Mouse (Mus musculus): ENCODE results near the gene Slc23a2. TPM values are rescaled to one million over a fixed set of nuclear protein-coding genes. Genes with fewer than 3 reads are reported as not detected.

Slc23a2 gene
- polyA plus RNA-seq, 1 experiment from 2014 or later = 11.1 TPM

DNA sequence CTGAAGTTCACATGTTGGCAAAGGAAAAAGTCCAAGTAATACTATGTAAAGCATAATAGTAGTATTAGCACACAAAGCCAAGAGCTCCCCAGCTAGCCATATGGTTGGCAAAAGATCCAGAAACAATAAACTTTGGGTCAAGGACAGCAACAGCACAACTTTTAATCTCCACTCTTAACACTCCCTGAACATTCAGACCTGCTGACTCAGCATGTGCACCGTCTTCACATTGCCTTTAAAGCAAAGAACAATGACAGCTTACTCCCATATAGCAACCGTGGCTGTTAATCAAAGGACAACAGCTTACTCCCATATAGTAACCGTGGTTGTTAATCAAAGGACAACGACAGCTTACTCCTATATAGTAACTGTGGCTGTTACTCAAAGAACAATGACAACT, 48.3 kb downstream of the Slc23a2 start:
- 68% methylated on average over 4 of the region's 4 CpGs for WGBS
- Histone ChIP-seq H3K27ac (ENCODE audit: low read length) (no peak overlapping the region), H3K9ac (ENCODE audit: low read length) (no peak overlapping the region), H3K9me3 (ENCODE audit: control insufficient read depth, low read length) (no peaks in the 10 kb centered on the region), H3K36me3 (ENCODE audit: control insufficient read depth, insufficient read depth, low read length) (peaks cover 5% of the 10 kb centered on the region; the same call in 1 of the 2 replicates), H3K4me2 (ENCODE audit: low read depth, low read length) (no peak overlapping the region), H3K27me3 (ENCODE audit: control insufficient read depth, insufficient read depth, low read depth, low read length) (no peaks in the 10 kb centered on the region), H3K4me3 (ENCODE audit: low read length) (no peak overlapping the region), H3K4me1 (replicated peaks; ENCODE audit: control insufficient read depth, insufficient read depth, low read length) (peaks cover 3% of the 10 kb centered on the region; the same call in 1 of the 2 replicates)
- no peak for ATAC-seq (ENCODE audit: low read depth)

DNA sequence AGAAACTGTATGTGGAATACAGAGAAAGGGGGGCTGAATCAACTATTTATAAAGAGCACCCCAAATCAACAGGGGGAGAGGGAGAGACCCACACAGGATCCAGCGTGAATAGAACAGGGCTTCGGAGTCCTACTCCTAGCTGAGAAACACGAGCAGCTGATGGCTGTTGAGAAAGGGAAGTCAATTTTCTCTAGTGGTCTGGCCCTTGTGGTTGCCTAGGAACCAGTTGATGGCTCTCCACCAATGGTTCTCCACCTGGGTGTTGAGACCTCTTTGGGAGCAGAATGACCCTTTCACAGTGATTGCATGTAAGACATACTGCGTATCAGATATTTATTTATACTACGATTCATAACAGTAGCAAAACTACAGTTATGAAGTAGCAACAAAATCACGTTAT, 49.1 kb downstream of the Slc23a2 start:
- H3K36me3 ChIP-seq (ENCODE audit: control insufficient read depth, insufficient read depth, low read length) = peaks cover 5% of the 10 kb centered on the region; the same call in 1 of the 2 replicates
- peaks cover 3% of the 10 kb centered on the region; the same call in 1 of the 2 replicates for H3K4me1 ChIP-seq (replicated peaks; ENCODE audit: control insufficient read depth, insufficient read depth, low read length)
- no peak overlapping the region for H3K27ac ChIP-seq (ENCODE audit: low read length)
- H3K9ac ChIP-seq (ENCODE audit: low read length) = no peak overlapping the region
- no peak overlapping the region for H3K4me2 ChIP-seq (ENCODE audit: low read depth, low read length)
- ATAC-seq (ENCODE audit: low read depth) = peak; percentile 56; the same call in 1 of the 2 replicates
- no peak overlapping the region for H3K4me3 ChIP-seq (ENCODE audit: low read length)
- H3K9me3 ChIP-seq (ENCODE audit: control insufficient read depth, low read length) = no peaks in the 10 kb centered on the region
- H3K27me3 ChIP-seq (ENCODE audit: control insufficient read depth, insufficient read depth, low read depth, low read length) = no peaks in the 10 kb centered on the region
- 55% methylated on average over 6 of the region's 6 CpGs for WGBS

DNA sequence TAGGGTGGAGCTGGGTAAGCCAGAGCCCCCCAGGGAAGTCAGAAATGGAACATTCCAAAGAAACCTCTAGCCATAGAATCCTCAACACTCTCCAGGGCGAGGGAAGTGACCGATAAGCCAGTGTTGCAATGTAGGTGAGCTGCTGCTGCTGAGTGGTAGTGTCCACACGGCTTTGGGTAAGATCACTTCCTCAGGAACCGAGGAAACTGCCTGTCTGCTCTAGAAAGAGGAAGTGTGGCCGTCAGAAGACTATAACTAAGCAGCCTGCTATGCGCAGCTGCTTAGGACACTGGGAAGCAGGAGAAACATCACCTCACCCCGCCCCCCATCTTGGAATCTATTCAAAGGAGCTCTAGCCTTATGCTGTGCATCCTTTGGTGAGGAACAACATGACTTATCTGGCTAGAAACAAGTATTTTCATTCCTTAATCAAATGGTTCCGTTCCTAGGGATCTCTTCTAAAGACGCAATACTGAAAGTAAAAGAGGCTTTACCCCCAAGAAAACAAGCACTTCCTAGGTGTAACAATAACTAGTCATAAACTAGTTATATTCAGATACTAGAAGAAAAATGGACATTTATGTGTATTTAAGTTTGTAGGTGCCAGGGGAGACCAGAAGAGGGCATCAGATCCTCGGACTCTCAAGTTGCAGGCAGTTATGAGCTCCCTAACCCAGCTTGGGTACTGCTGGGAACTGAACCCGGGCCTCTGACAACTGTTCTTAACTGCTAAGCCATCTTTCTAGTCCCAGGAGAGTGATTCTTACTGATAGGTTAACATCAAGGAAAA, 50.3 kb downstream of the Slc23a2 start:
- H3K9ac ChIP-seq (ENCODE audit: low read length) = no peak overlapping the region
- H3K36me3 ChIP-seq (ENCODE audit: control insufficient read depth, insufficient read depth, low read length) = peaks cover 5% of the 10 kb centered on the region; the same call in 1 of the 2 replicates
- H3K9me3 ChIP-seq (ENCODE audit: control insufficient read depth, low read length) = no peaks in the 10 kb centered on the region
- H3K4me2 ChIP-seq (ENCODE audit: low read depth, low read length) = no peak overlapping the region
- no peak overlapping the region for H3K27ac ChIP-seq (ENCODE audit: low read length)
- peaks cover 3% of the 10 kb centered on the region; the same call in 1 of the 2 replicates for H3K4me1 ChIP-seq (replicated peaks; ENCODE audit: control insufficient read depth, insufficient read depth, low read length)
- no peaks in the 10 kb centered on the region for H3K27me3 ChIP-seq (ENCODE audit: control insufficient read depth, insufficient read depth, low read depth, low read length)
- 72% methylated on average over 11 of the region's 11 CpGs for WGBS
- peak; percentile 48 for ATAC-seq (ENCODE audit: low read depth)
- no peak overlapping the region for H3K4me3 ChIP-seq (ENCODE audit: low read length)

DNA sequence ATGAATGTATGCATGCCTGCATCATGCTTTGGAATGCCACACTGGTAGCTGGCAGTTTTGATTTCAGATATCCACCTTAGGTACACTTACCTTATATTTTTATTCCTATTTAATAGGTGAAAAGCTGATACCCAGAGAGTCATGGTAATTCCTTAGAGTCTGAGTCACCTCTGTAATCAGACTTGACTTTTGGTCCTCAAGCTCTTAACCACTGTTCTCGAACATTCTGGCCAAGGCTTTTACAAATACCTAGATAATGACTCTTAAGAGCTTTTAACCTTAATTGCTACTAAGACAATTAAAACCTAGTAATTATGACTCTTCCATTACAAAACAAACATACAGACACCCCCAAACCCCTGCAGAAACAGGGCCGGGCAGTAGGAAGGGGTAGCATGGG, 51.2 kb downstream of the Slc23a2 start:
- Histone ChIP-seq H3K9me3 (ENCODE audit: control insufficient read depth, low read length) (no peaks in the 10 kb centered on the region), H3K27ac (ENCODE audit: low read length) (no peak overlapping the region), H3K27me3 (ENCODE audit: control insufficient read depth, insufficient read depth, low read depth, low read length) (no peaks in the 10 kb centered on the region), H3K36me3 (ENCODE audit: control insufficient read depth, insufficient read depth, low read length) (peaks cover 6% of the 10 kb centered on the region), H3K4me3 (ENCODE audit: low read length) (no peak overlapping the region), H3K4me1 (replicated peaks; ENCODE audit: control insufficient read depth, insufficient read depth, low read length) (peaks cover 3% of the 10 kb centered on the region; the same call in 1 of the 2 replicates), H3K9ac (ENCODE audit: low read length) (no peak overlapping the region), H3K4me2 (ENCODE audit: low read depth, low read length) (no peak overlapping the region)
- ATAC-seq (ENCODE audit: low read depth) = no peak
- WGBS = 67% methylated on average over 2 of the region's 2 CpGs

DNA sequence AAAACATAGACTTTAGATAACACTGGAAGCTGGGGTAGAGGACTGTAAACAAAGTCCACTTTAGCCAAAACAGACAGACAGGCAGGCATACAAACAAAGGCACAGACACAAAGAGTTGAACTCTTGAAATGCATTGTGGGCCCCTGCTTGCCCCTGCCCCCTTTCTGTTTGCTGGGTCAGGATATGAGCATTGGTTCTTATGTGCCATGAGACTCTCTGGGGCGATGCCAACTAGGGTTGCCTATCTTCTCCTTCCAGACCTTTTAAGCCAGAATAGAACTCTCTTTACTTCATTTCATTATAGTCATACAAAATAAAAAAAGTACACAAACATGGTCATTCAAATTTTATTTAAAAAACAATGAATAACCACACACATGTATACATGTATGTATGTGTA, 51.6 kb downstream of the Slc23a2 start:
- no peak for ATAC-seq (ENCODE audit: low read depth)
- Histone ChIP-seq H3K27ac (ENCODE audit: low read length) (no peak overlapping the region), H3K4me1 (replicated peaks; ENCODE audit: control insufficient read depth, insufficient read depth, low read length) (peaks cover 3% of the 10 kb centered on the region; the same call in 1 of the 2 replicates), H3K9me3 (ENCODE audit: control insufficient read depth, low read length) (no peaks in the 10 kb centered on the region), H3K36me3 (ENCODE audit: control insufficient read depth, insufficient read depth, low read length) (peaks cover 7% of the 10 kb centered on the region), H3K9ac (ENCODE audit: low read length) (no peak overlapping the region), H3K27me3 (ENCODE audit: control insufficient read depth, insufficient read depth, low read depth, low read length) (no peaks in the 10 kb centered on the region), H3K4me2 (ENCODE audit: low read depth, low read length) (no peak overlapping the region), H3K4me3 (ENCODE audit: low read length) (no peak overlapping the region)
- 92% methylated on average over 1 of the region's 1 CpGs for WGBS

DNA sequence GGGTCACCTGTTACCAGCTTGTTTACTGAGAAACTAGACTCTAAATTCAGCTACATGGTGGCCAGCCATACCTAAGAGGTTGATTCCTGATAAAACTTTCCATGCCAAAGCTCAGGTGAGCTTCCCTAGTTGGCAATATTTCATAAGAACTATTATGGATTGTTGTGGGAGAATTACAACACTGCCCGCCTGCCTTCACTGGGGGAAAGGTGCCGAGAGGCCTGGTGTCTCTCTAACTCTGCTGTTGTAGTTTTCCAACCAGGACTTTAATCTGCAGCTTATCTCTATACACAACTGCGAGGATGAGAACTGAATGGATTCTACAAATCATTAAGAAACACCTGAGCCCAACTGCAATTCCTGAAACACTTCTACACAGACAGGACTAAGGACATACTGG, 52.2 kb downstream of the Slc23a2 start:
- no peak for ATAC-seq (ENCODE audit: low read depth)
- Histone ChIP-seq H3K4me2 (ENCODE audit: low read depth, low read length) (no peak overlapping the region), H3K27me3 (ENCODE audit: control insufficient read depth, insufficient read depth, low read depth, low read length) (no peaks in the 10 kb centered on the region), H3K9me3 (ENCODE audit: control insufficient read depth, low read length) (no peaks in the 10 kb centered on the region), H3K4me3 (ENCODE audit: low read length) (no peak overlapping the region), H3K36me3 (ENCODE audit: control insufficient read depth, insufficient read depth, low read length) (peaks cover 5% of the 10 kb centered on the region), H3K27ac (ENCODE audit: low read length) (no peak overlapping the region), H3K9ac (ENCODE audit: low read length) (no peak overlapping the region), H3K4me1 (replicated peaks; ENCODE audit: control insufficient read depth, insufficient read depth, low read length) (peaks cover 3% of the 10 kb centered on the region; the same call in 1 of the 2 replicates)
- WGBS = 80% methylated on average over 3 of the region's 3 CpGs

DNA sequence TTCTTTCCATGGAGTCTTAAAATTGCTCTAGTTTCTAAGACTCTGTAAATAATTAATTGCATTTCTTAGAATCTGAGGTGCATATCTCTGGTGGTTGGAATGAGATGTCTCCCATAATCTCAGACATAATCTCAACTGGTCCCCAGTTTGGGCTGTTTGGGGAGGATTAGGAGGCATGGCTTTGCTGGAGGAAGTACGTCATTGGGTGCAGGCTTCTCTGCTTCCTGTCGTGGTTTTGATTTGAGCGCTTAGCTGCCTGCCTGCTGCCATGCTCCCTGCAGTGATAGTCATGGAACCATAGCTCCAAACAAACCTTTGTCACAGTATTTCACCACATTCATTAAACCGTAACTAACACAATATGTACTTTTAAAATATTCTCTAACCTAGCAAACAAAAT, 53.2 kb downstream of the Slc23a2 start:
- H3K4me3 ChIP-seq (ENCODE audit: low read length) = no peak overlapping the region
- 71% methylated on average over 4 of the region's 4 CpGs for WGBS
- H3K27ac ChIP-seq (ENCODE audit: low read length) = no peak overlapping the region; the same call in 1 of the 2 replicates
- no peak overlapping the region for H3K9ac ChIP-seq (ENCODE audit: low read length)
- H3K36me3 ChIP-seq (ENCODE audit: control insufficient read depth, insufficient read depth, low read length) = peaks cover 5% of the 10 kb centered on the region
- no peaks in the 10 kb centered on the region for H3K9me3 ChIP-seq (ENCODE audit: control insufficient read depth, low read length)
- H3K27me3 ChIP-seq (ENCODE audit: control insufficient read depth, insufficient read depth, low read depth, low read length) = no peaks in the 10 kb centered on the region
- ATAC-seq (ENCODE audit: low read depth) = no peak
- peaks cover 3% of the 10 kb centered on the region; the same call in 1 of the 2 replicates for H3K4me1 ChIP-seq (replicated peaks; ENCODE audit: control insufficient read depth, insufficient read depth, low read length)
- H3K4me2 ChIP-seq (ENCODE audit: low read depth, low read length) = no peak overlapping the region

DNA sequence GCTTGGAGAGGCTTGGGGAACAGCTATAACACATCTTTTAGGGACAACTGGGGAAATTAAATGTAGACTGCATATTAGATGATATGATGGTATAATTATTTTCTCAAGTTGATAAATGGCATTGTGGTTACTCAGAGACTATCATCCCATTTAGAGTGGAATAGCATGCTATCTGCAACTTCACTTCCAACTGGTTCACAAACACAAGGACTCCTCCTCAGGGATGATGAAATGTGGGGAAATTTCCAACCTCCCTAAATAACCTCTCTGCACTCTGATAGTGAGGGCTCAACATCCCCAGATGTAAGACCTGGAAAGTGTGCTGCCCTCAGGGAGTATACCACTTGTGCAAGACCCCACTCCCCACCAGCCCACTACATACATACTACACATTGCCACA, 60.1 kb downstream of the Slc23a2 start:
- H3K27ac ChIP-seq (ENCODE audit: low read length) = no peak overlapping the region
- no peak for ATAC-seq (ENCODE audit: low read depth)
- H3K4me3 ChIP-seq (ENCODE audit: low read length) = no peak overlapping the region
- no peaks in the 10 kb centered on the region for H3K4me1 ChIP-seq (replicated peaks; ENCODE audit: control insufficient read depth, insufficient read depth, low read length)
- H3K9me3 ChIP-seq (ENCODE audit: control insufficient read depth, low read length) = no peaks in the 10 kb centered on the region
- H3K27me3 ChIP-seq (ENCODE audit: control insufficient read depth, insufficient read depth, low read depth, low read length) = no peaks in the 10 kb centered on the region
- H3K9ac ChIP-seq (ENCODE audit: low read length) = no peak overlapping the region
- H3K36me3 ChIP-seq (ENCODE audit: control insufficient read depth, insufficient read depth, low read length) = peaks cover 5% of the 10 kb centered on the region
- H3K4me2 ChIP-seq (ENCODE audit: low read depth, low read length) = no peak overlapping the region

DNA sequence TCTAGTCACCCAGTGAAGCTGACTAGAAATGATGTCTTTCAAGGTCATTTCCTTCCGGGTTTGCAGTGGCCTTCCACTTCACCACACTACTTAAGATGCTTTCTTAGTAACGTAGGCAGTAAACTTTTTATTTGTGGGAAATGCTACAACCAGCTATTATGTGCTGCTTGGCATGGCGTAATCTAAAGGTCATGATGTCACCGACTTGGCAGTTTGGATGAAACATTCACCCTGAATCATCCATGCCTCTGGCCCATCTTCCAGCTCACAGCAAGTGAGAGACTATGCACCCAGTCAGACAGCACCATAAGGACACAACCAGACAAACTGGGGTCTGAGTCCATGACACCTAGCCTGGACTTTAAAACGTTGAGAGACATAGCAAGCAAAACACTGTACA, 60.5 kb downstream of the Slc23a2 start:
- Histone ChIP-seq H3K36me3 (ENCODE audit: control insufficient read depth, insufficient read depth, low read length) (peaks cover 5% of the 10 kb centered on the region), H3K27ac (ENCODE audit: low read length) (no peak overlapping the region), H3K9ac (ENCODE audit: low read length) (no peak overlapping the region), H3K9me3 (ENCODE audit: control insufficient read depth, low read length) (no peaks in the 10 kb centered on the region), H3K4me3 (ENCODE audit: low read length) (no peak overlapping the region), H3K4me1 (replicated peaks; ENCODE audit: control insufficient read depth, insufficient read depth, low read length) (no peaks in the 10 kb centered on the region), H3K27me3 (ENCODE audit: control insufficient read depth, insufficient read depth, low read depth, low read length) (no peaks in the 10 kb centered on the region), H3K4me2 (ENCODE audit: low read depth, low read length) (no peak overlapping the region)
- ATAC-seq (ENCODE audit: low read depth) = no peak
- WGBS = 81% methylated on average over 5 of the region's 5 CpGs
